Mouse (Mus musculus): ENCODE data around the gene Krtap1-5.
"Not testable (repeated sequence)": the region's sequence is repeated elsewhere in the genome, so short reads cannot be mapped to it uniquely, and the experiment has no call there.

Gene Krtap1-5

GRCm38 (mm10) chr11:99580636-99581035, at the start of gene Krtap1-5:
Gene Krtap1-5 (minus strand): TSS chr11:99581016.
- no peak for DNase-seq (ENCODE audit: low spot score in 2 of 2)

- DNase-seq (ENCODE audit: low spot score in 2 of 2) = no peak
Measured at GRCm38 (mm10) chr11:99628138-99628537, 47.3 kb upstream of the Krtap1-5 start, which contains the start of gene Krtap4-1. Gene Krtap4-1 (minus strand): TSS chr11:99628238.

- DNase-seq (ENCODE audit: low spot score in 2 of 2) = no peak
Measured at GRCm38 (mm10) chr11:99620335-99620734, 39.5 kb upstream of the Krtap1-5 start, which contains the start of gene Gm11562. Gene Gm11562 (minus strand): TSS chr11:99620435.

- no peak for DNase-seq (ENCODE audit: low spot score in 2 of 2)
Measured at GRCm38 (mm10) chr11:99614796-99615363, 34.1 kb upstream of the Krtap1-5 start, which contains the start of gene Krtap2-4. Gene Krtap2-4 (minus strand): TSS chr11:99614846.

GRCm38 (mm10) chr11:99610089-99610488, 29.3 kb upstream of the Krtap1-5 start, which contains the start of gene Gm11937:
Gene Gm11937 (minus strand): TSS chr11:99610189.
- not testable (repeated sequence) for DNase-seq (ENCODE audit: low spot score in 2 of 2)

GRCm38 (mm10) chr11:99609126-99609525, 28.3 kb upstream of the Krtap1-5 start:
- DNase-seq (ENCODE audit: low spot score in 2 of 2) = no peak

GRCm38 (mm10) chr11:99603208-99603607, 22.4 kb upstream of the Krtap1-5 start, which contains the start of gene Gm11938:
Gene Gm11938 (minus strand): TSS chr11:99603308.
- not testable (repeated sequence) for DNase-seq (ENCODE audit: low spot score in 2 of 2)

GRCm38 (mm10) chr11:99597742-99598141, 16.9 kb upstream of the Krtap1-5 start, which contains the start of gene Krtap9-3:
Gene Krtap9-3 (minus strand): TSS chr11:99598105.
- DNase-seq (ENCODE audit: low spot score in 2 of 2) = not testable (repeated sequence)

GRCm38 (mm10) chr11:99590981-99591380, 10.2 kb upstream of the Krtap1-5 start, which contains the start of gene Krtap1-3:
Gene Krtap1-3 (minus strand): TSS chr11:99591339.
- no peak for DNase-seq (ENCODE audit: low spot score in 2 of 2)

- DNase-seq (ENCODE audit: low spot score in 2 of 2) = no peak
Measured at GRCm38 (mm10) chr11:99585096-99585495, 4.3 kb upstream of the Krtap1-5 start.

GRCm38 (mm10) chr11:99583245-99583704, 2.5 kb upstream of the Krtap1-5 start, which contains the start of gene Krtap1-4:
Gene Krtap1-4 (minus strand): TSS chr11:99583654.
- DNase-seq (ENCODE audit: low spot score in 2 of 2) = no peak

- DNase-seq (ENCODE audit: low spot score in 2 of 2) = no peak
Measured at GRCm38 (mm10) chr11:99581564-99581963, 748 bp upstream of the Krtap1-5 start.

GRCm38 (mm10) chr11:99581051-99581450, 235 bp upstream of the Krtap1-5 start:
- DNase-seq (ENCODE audit: low spot score in 2 of 2) = no peak

- DNase-seq (ENCODE audit: low spot score in 2 of 2) = peak; percentile 38 to 52
Measured at GRCm38 (mm10) chr11:99574106-99574505, 6.7 kb downstream of the Krtap1-5 start.

GRCm38 (mm10) chr11:99573164-99573563, 7.7 kb downstream of the Krtap1-5 start:
- no peak for DNase-seq (ENCODE audit: low spot score in 2 of 2)

GRCm38 (mm10) chr11:99566530-99566929, 14.3 kb downstream of the Krtap1-5 start, which contains the start of gene Krtap3-1:
Gene Krtap3-1 (minus strand): TSS chr11:99566630.
- DNase-seq (ENCODE audit: low spot score in 2 of 2) = no peak

GRCm38 (mm10) chr11:99562580-99562979, 18.2 kb downstream of the Krtap1-5 start:
- DNase-seq (ENCODE audit: low spot score in 2 of 2) = no peak

- DNase-seq (ENCODE audit: low spot score in 2 of 2) = no peak
Measured at GRCm38 (mm10) chr11:99559366-99559765, 21.4 kb downstream of the Krtap1-5 start, which contains the start of gene Gm11939. Gene Gm11939 (minus strand): TSS chr11:99559466.

- DNase-seq (ENCODE audit: low spot score in 2 of 2) = no peak
Measured at GRCm38 (mm10) chr11:99557976-99558745, 22.7 kb downstream of the Krtap1-5 start.

GRCm38 (mm10) chr11:99556753-99557152, 24.1 kb downstream of the Krtap1-5 start, which contains the start of gene Krtap3-2:
Gene Krtap3-2 (minus strand): TSS chr11:99556853.
- DNase-seq (ENCODE audit: low spot score in 2 of 2) = no peak

- DNase-seq (ENCODE audit: low spot score in 2 of 2) = no peak
Measured at GRCm38 (mm10) chr11:99556195-99556594, 24.6 kb downstream of the Krtap1-5 start.

- DNase-seq (ENCODE audit: low spot score in 2 of 2) = no peak
Measured at GRCm38 (mm10) chr11:99550765-99551164, 30.1 kb downstream of the Krtap1-5 start, which contains the start of gene Krtap3-3. Gene Krtap3-3 (minus strand): TSS chr11:99550865.

Measured in frontal cortex, postnatal 25 days (tissue).